Mouse (Mus musculus) embryo, embryonic 11.5 days (tissue): ENCODE measurements around the gene Vps25.

Source experiments
- DNase-seq: peaks from one replicate; pipeline ENCODE4 v3.0.0-alpha.2; 2012; ENCODE audit warnings: low read depth, low spot score

Gene Vps25

DNA sequence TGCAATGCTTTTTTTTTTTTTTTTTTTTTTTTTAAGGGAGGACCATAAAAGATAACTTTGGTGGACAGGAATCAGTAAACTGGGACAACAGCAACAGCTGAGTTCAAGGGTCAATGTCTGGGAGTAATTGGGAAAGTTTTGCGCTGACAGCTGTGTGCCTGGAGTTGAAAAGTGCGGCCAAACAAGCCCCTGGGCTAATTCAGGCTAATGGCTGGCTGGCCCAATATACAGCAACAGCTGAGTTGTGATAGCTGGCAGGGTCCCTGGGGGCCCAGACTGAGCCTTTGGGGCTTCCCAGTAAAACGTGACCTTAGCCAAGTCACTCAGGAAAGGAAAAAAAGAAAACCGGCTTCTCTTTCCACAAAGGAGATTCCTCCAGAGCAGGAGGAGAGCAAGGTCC lies 8.4 kb upstream of the Vps25 start:
- DNase-seq = no peak

DNA sequence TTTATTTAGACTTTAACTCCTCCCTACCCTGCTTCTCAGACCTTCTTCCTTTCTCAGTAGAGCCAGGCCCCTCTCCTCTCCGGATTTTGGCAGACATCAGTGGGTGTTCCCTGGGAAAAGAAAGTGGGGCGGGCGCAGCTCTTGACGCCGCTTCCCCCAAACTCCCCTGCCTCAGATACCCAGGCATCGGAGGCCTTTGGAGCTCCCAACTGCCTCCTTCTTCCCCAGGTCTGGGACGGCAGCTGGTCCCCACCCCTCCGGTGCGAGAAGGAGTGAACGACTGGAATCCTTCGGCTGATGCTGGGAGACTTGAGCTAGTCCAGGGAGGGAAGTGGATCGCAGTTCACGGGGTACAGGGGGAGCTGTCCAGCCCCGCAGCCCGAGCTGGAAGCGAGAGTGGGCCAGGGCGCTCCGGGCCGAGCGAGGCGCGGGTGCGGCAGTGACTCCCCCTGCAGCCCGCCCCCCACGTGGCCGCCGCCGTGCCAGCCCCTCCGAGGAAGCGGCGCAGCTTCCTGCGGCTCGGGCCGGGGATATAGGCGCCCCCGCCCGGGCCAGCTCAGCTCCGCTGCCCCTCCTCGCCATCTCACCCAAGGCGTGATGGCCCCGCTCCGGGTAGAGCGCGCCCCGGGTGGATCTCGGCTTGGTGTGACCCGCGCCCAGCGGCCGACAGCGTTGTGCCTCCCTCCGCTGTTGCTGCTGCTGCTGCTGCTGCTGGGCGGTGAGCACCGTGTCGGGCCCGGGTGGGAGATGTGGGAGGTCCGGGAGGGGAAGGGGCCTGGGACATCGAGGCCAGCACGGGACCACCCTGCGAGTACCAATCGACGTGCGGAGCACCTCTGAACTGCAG lies 7.4 kb upstream of the Vps25 start, which contains the start of gene Ramp2:
TSS of gene Ramp2 (plus strand) at position 174 of the 847 bp plus-strand sequence.
- no peak for DNase-seq

DNA sequence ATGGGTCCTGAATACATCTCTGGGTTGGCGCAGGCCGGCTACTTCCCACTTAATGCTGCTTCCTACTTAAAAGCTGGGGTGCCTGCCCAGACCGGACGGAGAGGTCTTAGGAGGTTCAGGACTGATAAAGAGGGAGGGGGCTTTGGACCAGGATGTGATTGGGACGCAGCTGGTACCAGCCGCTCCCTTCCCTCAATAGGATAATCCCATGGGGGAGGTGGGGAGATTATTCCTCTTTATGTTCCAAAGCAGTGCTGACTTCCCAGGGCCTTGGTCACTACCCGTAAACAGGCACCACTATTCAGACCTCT lies 6.8 kb upstream of the Vps25 start:
- DNase-seq = no peak

DNA sequence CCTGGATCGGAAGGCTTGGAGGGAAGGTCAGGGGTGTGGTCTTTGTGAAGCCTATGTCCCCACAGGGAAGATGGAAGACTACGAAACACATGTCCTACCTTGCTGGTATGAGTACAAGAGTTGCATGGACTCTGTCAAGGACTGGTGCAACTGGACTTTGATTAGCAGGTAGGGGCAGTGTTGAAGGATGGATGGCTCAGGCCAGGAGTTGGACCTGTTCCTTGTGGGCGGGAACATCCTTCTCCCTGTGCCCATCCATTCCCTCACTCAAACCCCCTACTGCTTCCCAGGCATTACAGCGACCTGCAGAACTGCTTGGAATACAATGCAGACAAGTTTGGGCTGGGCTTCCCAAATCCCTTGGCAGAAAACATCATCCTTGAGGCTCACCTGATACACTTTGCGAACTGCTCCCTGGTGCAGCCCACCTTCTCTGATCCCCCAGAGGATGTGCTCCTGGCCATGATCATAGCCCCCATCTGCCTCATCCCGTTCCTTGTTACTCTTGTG lies 5.9 kb upstream of the Vps25 start:
- no peak for DNase-seq

DNA sequence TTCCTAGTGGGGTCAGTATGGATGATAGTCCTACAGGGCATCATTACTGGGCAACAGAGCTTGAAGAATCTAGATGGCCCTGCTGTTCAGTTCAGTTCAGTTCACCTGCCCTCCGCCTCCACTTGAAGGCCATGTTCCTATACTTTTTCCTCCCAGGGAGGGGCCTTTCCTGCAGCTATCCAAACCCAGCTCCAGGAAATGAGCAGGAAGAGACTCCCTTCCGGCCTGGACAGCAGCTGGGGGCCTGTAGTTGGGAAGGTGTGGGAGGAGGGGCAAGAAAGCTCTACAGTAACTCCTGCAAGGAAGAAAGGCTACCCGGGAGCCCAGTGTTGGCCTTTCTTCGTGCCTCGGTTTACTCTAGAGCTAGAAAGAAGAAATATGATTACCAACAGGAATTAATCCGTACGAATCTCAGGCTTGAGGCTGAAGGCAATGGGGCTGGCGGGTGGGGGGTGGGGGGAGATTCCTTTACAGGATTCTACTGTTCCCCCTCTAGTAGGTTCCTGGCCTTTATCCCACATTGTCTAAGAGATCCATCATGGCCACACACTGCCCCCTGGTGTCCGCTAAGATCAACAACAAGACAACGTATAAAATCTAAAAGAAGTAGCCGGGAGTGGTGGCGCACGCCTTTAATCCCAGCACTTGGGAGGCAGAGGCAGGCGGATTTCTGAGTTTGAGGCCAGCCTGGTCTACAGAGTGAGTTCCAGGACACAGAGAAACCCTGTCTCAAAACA lies 5.1 kb upstream of the Vps25 start:
- no peak for DNase-seq

DNA sequence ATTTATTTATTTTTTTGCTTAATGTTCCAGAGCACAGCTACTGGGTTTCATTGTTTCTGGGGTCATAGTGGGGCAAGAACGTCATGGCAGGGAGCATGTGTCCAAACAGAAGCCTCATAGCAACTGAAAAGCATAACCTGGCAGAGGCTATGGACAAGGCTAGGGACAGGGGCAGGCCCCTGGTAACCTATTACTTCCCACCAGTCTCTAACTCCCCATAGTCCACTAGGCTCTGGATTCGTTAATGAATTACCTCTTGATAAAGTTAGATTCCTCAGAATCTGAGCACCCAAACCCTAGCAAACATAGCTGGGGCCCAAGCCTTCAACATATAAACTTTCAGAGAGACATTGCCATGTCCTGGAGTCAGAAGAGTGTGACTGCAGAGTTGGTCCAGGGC lies 2.5 kb upstream of the Vps25 start:
- no peak for DNase-seq

DNA sequence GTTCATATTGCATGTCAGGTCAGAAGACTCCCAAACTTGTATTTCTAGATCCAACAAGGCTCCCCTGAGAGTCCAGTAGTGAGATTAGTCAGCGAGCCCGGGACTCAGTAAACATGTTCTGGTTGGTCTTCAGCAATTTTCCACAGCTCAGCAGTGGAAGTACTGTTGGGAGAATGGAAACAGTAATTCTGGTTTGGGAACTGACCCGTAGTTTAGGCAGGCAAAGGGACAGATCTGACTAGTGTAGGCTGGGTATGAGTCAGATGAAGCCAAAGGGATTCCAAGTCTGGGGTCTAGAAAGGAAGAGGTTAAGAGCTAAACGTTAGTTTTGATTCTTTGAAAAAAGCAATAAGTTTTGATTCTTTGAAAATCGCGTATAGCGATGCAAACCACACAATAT lies 566 bp upstream of the Vps25 start:
- DNase-seq = no peak

DNA sequence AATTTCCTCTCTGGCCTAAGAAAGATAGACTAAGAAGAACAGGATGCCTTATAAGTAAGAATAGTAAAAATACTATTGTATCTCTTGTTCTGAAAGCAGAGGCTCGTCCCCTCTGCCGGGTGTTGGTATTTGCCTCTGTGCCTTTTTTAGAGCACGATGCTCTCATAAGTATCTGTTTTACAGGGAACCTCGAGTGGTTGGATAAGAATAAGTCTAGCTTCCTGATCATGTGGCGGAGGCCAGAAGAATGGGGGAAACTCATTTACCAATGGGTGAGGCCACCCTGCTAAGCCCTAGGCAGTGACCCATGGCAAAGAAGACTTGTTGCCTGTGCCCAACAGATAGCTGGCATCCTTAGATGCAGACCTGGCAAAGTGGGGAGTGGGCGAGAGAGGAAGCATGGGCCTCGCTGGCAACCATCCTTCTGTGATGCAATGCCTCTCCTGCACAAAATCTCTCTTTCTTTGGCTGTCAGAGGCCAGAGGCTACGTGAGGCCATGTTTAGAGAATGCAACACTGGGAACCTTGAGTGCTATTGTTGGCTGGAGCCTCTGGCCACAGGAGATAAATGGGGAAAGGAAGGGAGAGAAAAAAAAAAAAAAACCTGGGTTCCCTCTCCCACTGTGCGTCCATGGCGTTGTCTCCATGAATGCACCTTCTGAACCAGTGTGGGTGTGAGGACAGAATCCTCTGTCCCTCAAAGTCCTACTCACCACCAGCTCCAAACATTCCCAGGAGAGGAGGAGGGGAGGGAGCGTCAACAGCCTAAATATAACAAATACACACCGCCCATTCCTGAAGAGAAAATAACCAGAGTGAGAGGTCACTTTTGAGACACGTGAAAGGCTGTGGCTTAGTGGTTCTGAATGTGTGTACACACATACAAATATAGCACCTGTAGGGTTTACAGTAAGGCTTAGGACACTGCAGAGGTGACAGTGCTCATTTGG lies 2.6 kb downstream of the Vps25 start:
- DNase-seq = no peak

DNA sequence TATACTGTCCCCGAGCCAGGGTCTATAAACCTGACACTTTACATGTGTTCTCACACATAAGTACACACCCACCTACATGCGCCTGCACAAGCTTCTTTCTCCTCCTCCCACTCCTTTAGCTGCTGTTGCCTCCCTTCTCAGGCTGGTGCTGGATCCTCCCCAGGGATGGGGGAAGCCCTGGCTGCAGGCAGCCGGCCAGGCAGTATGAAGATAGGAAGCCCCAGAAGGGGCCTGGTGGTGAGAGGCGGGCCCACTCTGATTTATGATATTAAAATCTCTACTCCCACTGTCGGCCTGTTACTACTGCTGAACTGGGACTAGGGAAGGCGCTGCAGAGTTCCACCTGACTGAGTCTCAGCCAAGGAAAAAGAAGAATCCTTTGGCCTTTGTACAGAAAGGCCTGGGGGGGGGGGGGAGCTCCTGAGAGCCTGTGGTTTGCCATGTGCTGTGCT lies 5.8 kb downstream of the Vps25 start:
- no peak for DNase-seq

DNA sequence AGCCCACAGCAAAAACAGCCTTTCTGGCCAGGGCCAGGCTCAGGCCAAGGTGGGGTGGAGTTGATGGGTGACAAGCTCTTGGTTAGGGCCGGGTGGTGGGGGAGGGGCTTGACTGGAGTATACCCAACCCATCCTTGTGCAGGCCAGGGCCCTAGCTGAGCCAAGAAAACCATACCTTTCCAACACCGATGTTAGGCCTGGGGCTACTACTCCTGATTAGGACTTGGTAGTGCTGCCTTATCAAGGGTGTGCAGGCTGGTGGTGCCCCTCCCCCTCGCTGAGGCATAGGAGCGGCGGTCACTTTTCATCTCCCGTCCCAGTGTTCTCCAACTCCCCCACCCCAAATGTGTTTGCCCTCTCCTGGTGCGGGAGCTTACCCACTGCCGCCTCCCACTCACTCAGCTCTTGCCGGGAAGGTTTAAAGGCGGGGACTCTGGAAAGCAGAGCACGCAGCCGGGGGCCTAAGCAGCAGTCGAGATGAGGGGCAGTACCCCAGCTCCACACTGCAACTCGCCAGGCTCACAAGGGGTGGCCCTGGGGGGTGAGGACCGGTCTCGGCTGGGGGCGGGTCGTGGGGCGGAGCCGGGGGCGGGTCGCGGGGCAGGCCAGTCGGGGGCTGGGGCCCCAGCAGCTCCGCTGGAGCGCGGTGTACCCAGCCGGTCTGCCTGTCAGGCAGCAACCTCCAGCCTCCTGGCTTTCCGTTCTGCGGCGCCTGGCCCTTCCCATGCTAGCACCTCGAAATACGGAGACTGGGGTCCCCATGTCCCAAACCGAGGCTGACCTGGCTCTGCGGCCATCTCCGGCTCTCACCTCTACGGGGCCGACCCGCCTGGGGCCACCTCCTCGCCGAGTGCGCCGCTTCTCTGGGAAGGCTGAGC lies 6.7 kb downstream of the Vps25 start, which contains the start of gene Wnk4:
TSS of gene Wnk4 (plus strand) at position 620 of the 878 bp plus-strand sequence.
- no peak for DNase-seq

DNA sequence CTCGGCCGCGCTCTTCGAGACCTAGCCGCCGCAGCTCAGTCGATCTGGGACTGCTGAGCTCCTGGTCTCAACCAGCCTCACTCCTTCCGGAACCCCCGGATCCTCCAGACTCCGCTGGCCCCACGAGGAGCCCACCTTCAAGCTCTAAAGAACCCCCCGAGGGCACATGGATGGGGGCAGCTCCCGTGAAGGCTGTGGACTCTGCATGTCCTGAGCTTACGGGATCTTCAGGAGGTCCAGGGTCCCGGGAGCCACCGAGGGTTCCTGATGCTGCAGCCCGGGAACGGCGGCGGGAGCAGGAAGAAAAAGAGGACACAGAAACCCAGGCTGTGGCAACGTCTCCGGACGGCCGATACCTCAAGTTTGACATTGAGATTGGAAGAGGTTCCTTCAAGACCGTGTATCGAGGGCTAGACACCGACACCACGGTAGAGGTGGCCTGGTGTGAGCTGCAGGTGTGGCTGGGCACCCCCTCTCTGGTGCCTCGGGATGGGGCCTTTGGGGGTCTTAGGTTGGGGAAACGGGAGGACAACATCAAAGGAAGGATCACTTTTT lies 7.4 kb downstream of the Vps25 start:
- DNase-seq = no peak

DNA sequence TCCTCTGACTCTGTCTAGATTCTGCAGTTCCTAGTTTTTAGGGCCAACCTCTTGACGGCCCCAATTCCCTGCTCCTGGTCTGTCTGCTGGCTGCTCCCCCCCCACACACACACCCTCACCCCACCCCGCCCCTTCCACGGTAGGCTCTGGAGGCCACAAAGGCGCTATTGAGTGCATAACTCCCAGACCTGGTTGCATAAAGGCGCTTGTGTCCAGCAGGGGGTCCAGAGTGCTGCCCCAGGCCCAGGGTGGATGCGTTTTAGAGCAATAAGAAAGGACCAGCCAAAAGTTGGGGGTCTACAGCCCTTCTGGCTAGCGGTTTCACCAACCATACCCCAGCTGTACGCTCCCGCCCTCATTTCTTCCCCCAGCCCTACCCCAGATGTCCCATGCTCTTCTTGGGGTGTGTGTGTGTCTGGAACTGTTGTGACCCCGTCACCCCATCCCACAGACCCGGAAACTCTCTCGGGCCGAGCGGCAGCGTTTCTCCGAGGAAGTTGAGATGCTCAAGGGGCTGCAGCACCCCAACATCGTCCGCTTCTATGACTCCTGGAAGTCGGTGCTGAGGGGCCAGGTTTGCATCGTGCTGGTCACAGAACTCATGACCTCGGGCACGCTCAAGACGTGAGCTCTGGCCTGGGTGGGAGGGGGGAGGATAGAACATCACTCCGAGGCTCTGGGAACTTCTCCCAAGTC lies 8.9 kb downstream of the Vps25 start:
- no peak for DNase-seq

DNA sequence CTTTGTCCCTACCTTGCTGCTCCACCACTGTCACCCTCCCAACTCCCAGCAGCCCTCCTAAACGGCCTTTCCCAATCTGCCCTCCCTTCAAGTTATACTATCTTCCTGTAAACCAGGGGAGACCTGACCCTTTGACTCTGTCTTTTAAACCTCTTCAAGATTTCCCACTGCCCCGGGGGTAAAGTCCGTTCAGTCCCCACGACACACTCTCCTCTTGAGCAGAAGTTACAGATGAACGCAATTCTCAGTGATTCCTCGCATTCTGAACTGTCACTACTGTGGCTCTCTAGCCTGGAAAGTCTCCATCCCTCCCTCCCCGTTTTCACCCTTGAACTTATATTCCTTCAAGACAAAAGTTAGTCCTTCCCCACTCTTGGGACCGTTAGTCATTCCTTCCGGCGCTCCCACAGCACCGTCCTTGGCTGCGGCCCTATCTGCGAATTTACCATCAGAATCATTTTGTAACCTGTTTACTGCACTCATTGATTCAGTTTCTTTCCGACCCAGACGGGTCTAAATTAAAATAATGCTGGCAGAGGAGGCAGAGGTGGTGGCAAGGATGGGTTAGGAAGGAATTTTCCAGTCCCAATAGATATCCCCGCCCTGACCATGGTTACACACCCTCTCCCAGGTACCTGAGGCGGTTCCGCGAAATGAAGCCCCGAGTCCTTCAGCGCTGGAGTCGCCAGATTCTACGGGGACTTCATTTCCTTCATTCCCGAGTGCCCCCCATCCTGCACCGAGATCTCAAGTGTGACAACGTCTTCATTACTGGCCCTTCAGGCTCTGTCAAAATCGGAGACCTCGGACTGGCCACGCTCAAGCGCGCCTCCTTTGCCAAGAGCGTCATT lies 9.9 kb downstream of the Vps25 start:
- DNase-seq = no peak

DNA sequence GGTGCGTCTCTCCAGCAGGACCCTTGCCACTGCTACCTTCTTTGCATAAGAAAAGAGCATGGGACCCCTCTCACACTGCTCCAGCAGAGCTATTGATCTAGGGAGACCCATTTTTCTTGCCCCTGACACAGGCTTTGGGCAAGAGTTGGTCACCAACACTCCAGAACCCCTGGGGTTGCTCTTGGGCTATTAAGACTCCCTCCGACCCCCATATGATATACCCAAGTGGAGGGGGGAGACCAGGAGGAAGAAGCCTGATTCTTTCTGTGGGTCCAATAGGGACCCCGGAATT lies 10.4 kb downstream of the Vps25 start:
- DNase-seq = no peak

DNA sequence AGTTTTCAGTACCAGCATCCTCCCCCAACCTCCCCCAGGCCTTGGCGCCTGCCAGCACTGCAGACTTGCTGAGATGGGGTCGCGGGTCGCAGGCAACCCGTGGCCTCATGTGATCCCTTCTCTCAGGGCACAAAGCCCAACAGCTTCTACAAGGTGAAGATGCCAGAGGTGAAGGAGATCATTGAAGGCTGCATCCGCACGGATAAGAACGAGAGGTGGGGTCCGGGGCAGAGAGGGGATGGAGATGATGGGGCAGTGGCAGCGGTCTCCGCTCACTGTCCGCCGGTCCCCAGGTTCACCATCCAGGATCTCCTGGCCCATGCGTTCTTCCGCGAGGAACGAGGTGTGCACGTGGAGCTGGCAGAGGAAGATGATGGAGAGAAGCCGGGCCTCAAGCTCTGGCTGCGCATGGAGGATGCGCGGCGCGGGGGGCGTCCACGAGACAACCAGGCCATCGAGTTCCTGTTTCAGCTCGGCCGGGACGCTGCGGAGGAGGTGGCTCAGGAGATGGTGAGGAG lies 11.5 kb downstream of the Vps25 start:
- no peak for DNase-seq

DNA sequence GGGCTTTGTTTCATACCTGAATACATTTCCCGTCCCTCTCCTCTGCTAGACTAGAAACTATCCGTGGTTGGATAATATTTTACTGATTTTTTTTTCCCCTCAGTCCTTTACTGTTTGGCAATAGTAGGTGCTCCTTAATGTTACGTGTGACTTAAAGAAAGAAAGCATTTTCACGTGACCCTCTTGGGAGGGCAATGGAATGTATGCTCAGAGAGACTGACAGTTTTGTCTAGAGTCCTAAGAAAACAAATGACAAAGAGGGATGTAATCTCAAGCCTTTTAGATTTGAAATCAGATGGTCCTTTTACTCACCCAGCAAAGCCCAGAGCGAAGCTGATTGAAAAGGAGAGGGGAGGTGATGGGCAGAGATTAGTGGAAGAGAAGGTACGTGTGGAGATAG lies 12.4 kb downstream of the Vps25 start:
- DNase-seq = no peak

DNA sequence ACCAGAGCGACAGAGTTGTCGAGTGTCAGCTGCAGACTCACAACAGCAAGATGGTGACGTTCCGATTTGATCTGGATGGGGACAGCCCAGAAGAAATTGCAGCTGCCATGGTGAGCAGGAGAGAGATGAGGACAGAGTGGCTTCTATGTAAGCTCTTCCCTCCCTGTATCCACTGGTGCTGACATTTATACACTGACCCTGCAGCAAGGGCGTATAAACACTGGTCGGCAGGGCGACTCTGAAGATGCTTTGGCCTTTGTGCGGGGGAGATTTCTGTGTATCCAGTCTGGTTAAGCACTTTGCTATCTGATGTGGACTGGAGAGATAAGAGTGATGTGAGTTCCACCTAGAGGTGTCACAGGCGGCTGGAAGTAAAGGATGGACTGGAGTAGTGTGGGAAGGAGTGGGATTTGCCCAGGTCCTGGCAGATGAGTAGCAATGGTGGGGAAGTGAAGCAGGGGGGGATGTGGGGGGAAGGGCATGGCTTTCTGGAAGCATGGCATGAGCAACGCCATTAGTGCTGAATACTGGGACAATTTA lies 16.1 kb downstream of the Vps25 start:
- no peak for DNase-seq

DNA sequence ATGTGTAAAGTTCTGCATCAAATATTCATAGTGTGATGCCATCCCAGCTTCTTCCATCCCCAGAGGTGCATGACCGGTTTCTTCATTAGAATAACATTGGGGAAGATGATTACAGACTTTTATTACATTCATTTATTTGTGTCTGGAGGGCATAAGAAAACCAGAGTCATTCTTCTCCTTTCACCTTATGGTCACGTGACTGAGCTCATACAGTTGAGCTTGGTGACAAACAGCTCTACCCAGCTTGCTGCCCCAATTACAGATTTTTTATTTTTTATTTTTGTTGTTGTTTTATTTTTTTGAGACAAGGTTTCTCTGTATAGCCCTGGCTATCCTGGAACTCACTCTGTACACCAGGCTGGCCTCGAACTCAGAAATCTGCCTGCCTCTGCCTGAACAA lies 18.9 kb downstream of the Vps25 start:
- no peak for DNase-seq

DNA sequence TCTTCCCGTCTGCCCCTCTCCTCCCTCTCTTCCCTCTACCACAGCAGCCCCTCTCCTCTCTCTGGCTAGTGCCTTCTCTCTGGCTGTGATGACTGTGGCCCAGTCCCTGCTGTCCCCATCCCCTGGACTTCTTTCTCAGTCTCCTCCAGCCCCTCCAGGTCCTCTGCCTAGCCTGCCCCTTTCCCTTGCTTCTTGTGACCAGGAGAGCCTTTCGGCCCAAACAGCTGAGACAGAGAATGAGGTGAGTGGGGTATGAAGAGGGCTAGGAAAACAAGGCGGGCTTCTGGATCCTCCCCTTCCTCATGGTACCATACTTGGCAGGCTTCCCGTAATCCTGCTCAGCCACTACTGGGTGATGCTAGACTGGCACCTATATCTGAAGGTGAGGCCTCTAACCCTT lies 21.8 kb downstream of the Vps25 start:
- no peak for DNase-seq
